Mouse (Mus musculus) ovary, postnatal 14 days (tissue): ENCODE measurements around the gene 1700049E17Rik1.
"Not testable (repeated sequence)": the region's sequence is repeated elsewhere in the genome, so short reads cannot be mapped to it uniquely, and the experiment has no call there.

ENCODE experiments used
- DNase-seq: peaks from one replicate; pipeline ENCODE4 v3.0.0; 2022; ENCODE audit warnings: low spot score

1700049E17Rik1 gene

GRCm38 (mm10) chr14:41924649-41925048, at the start of gene 1700049E17Rik1:
Gene 1700049E17Rik1, plus strand, starts transcription at chr14:41924949.
- DNase-seq = not testable (repeated sequence)

DNA sequence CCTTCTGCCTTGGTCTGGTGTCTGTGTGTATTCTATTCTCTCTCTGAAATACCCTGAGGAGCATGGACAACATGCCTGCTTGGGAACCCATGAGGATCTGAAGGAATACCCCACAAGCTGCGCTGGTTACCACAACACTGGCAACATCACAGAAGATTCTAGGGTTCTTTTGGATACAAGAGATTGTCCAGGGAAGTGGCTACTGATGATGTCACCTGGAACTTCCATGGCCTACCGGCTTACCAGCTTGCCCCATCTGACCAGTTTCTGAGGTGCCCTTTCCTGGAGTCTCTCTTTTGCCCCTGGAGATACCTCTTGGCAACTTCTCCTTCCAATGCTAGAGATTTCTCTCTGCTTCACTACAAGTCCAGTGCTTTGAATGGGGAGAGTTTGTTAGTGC, 17.6 kb upstream of the 1700049E17Rik1 start, which contains the start of gene Gm7980:
TSS of gene Gm7980 (minus strand) at position 101 of the 400 bp plus-strand sequence.
- not testable (repeated sequence) for DNase-seq

DNA sequence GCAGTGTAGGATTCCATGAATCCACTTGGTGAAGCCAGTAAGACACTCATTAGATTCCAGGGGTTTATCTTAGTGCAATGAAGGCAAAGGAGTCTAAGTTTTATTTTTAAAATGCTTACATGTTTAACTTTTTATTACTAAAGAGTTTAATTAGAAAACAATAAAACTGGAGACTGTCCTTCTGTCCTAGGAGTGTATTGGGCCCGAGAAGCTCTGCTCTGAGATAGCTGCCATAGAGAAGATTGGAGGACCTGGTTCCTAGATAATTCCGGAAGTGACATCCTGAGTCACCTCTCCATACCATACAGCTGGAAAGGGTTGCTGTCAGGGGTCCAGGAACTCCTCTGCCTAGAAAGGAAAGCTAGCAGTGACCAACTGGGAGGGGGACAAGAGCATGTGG, 18.9 kb downstream of the 1700049E17Rik1 start, which contains the start of gene 1700024B05Rik:
TSS of gene 1700024B05Rik (plus strand) at position 301 of the 400 bp plus-strand sequence.
- not testable (repeated sequence) for DNase-seq

DNA sequence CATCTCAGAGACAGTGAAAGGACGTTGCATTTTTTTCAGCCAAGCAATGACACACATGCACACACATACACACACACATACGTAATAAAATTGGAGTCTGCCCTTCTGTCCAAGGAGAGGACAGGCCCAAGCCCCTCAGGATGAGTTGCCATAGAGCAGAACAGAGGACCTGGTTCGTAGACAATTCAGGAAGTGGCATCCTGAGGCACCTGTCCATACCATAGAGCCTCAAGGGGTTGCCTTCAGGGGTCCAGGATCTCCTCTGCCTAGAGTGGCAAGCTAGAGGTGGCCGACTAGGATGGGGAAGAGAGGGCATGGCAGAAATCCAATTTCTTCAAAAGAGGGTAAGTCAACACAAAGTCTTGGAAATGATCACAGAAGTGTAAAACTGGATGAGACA, 39.3 kb downstream of the 1700049E17Rik1 start:
- not testable (repeated sequence) for DNase-seq

- DNase-seq = not testable (repeated sequence)
These were observed 43.1 kb downstream of the 1700049E17Rik1 start, which contains the start of gene Gm6401 for GRCm38 (mm10) chr14:41967827-41968226. Gene Gm6401, minus strand, starts transcription at chr14:41967927.

- DNase-seq = not testable (repeated sequence)
These were observed 43.8 kb downstream of the 1700049E17Rik1 start for GRCm38 (mm10) chr14:41968596-41968995.
